Mouse (Mus musculus): ENCODE data around the gene Inpp5b.

Gene Inpp5b

DNA sequence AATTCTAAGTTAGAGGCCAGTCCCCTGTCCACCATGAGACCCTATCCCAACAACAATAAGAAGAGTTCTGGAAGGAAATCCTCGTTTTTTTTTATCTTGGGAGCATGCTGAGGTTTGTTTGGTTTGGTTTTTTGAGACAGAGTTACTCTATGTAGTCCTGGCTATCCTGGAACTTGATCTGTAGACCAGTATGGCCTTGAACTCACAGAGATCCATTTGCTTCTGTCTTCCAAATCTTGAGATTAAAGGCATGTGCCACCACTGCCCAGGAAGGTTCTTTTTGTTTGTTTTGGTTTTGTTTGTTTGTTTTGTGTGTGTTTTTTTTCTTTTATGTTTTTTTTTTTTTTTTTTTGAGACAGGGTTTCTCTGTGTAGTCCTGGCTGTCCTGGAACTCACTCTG lies 19.6 kb downstream of the Inpp5b start:
- no peak for DNase-seq (ENCODE audit: extremely low read depth, insufficient read length, low spot score)

DNA sequence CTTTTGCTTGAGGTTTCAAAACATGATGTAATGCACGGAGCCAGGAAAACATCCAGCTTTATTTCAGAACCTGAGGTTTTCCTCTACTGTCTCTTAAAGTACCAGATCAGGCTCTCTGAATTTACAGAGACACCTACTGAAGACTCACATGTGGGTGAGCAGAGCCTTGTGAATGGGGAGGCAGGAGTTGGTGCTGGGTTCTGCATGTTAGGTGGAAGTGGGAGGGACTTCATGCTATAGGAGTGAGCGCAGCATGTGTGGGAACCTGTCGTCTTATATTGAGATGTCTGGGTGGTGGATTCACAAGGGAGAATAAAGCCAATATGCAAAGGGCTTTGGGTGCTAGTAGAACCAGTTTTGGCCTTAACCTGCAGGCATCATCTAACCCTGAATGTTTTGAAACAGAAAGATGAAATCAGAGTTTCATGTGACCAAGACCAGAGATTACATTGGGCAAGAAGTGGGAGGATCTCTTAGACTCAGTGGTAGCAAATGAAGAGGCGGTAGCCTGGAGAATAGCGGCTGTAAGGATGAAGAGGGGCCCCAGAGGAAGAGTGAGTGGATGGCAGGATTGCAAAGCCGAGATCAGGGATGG lies 21.3 kb downstream of the Inpp5b start:
- DNase-seq (ENCODE audit: extremely low read depth, insufficient read length, low spot score), result no peak

DNA sequence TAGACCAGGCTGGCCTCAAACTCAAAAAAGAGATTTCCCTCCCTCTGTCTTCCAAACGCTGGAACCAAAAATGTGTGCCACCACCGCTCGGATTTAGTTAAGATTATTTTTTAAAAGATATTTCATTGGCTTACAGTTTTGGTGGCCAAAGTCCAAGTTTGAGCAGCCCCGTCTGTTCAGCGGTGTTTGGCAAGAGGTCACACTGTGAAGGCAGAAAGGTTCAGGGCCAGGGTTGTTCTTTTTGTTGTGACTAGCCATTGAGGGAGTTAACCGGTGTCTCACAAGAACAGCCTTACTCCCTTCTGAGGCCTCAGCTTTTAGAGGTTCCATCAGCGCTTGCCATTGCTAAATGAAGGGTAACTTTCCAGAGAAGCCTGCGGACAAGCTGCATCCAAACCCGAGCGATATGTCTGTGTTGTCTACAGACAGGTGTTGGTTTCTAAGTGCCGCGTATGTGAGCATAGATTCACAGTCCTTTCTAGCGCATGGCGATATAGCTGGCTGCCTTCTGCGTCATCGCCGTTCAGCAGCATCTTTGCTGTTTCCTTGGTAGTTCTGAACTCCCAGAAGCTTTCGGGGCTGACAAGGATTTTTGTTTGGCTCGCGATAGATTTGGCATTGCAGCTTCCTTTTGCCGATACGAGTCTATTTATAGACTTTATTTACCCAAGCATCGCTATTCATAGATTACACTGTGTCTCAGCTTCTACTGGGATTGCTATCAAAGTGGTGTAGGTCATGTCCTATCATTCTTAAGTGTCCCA lies 24.3 kb downstream of the Inpp5b start:
- no peak for DNase-seq (ENCODE audit: extremely low read depth, insufficient read length, low spot score)

DNA sequence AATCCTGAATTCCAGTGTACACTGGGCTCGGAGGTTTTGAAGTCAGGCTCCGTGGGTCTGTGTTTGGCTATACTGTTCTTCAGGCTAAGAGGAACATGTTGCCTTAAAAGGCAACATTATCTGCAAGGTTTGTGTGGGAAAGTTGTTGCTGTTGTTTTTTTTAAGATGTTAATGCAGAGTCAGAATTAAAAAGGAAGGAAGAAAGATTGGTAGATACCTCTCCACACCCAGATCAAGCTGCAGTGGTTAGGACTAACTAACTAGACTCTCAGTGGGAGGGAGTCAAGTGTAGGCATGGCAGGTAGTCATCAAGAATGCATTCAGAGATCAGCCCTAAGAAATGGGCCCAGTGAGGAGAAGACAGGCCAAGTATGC lies 24.9 kb downstream of the Inpp5b start:
- DNase-seq (ENCODE audit: extremely low read depth, insufficient read length, low spot score), result no peak

DNA sequence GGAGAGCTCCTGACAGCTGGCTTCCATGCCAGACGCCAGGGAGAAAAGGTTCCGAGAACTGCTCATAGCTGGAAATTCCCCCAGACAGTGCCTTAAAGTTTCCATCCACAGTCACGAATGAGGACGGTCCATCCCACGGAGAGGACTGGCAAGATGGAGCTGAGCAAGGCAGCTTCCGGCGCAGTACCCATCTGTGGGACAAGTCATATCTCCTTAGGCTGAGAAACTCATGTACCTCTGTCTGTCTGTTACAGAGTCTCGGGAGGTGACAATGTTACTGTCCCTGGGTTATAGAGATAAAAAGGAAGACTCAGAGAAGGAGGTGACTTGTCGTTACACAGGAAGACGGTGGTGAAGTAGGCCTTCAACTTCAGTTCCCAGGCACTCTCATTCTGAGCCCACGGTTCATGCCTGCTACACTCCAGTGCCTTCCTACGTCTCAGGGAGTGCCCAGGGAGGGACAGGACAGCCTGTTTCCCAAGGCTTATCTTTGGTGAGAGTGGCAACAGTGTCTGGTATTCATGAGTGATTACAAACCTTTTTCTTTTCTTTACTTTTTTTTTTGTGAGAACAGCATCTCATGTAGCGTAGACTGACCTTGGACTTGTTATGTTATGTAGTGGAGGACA lies 27.4 kb downstream of the Inpp5b start:
- DNase-seq (ENCODE audit: extremely low read depth, insufficient read length, low spot score), result no peak

DNA sequence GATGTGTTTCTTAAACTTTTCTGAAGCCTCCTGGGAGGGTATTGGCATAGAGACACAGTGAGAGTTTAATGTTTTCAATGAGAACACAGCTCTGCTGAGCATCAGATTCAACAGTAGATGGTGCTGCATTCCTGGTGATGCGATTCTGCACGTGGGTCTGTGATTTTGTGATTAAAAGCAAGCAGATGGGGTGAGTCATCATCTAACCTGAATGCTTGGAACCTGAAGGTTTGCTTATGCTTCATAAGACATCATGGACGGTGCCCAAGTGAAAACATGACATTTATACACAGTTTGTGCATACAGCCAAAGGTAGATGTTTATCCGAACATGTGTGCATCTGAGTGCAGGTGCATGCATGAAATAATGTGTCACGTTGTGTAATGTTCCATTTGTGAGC lies 29.0 kb downstream of the Inpp5b start:
- DNase-seq (ENCODE audit: extremely low read depth, insufficient read length, low spot score), result no peak

DNA sequence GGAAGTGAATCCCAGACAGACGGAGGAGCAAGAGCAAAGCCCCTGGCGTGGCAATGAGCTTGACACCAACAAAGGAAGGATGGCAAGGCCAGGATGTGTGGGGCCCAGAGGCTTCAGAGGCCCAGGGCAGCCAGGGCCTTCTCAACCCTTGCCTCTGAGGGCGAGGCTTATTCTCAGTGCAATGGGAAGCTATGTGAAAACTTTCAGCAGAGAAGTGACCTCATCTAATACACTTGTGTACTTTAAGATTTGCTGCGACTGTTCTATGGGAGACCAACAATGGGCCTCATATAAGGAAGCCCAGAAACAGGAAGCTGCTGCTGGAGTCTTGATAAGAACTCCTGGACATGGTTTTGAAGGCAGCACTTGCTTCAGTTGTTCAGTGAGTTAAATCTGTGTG lies 30.5 kb downstream of the Inpp5b start:
- no peak for DNase-seq (ENCODE audit: extremely low read depth, insufficient read length, low spot score)

DNA sequence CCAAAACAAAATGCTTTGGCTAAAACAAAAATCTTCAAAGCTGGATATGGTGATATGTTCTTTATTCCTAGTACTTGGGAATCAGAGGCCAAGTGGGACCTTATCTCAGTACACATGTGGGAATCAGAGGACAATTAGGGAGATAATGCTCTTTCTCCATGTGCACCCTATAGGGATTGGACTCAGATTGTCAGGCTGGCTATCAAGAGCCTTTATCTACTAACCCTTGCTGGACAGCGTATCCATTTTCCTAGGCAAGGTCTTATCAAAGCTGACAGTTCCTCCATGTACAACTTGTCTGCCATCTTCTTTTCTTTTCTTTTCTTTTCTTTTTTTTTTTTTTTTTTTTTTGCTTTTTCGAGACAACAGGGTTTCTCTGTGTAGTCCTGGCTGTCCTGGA lies 31.8 kb downstream of the Inpp5b start:
- DNase-seq (ENCODE audit: extremely low read depth, insufficient read length, low spot score), result no peak

DNA sequence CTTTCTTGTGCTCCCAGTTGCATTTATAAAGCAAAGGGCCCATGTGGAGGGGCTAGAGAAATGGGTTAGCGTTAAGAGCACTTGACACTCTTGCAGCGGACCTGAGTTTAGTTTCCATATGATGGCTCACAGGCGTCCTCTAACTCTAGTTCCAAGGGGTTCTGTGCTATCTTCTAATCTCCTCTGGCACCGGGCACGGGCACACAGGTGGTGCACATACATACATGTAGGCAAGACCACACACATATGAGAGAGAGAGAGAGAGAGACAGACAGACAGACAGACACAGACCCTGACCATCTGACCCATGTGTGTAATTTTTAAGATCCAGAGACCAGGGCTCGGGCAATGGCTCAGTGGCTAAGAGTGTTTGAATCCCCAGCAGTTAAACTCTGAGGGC lies 32.3 kb downstream of the Inpp5b start:
- DNase-seq (ENCODE audit: extremely low read depth, insufficient read length, low spot score), result no peak

DNA sequence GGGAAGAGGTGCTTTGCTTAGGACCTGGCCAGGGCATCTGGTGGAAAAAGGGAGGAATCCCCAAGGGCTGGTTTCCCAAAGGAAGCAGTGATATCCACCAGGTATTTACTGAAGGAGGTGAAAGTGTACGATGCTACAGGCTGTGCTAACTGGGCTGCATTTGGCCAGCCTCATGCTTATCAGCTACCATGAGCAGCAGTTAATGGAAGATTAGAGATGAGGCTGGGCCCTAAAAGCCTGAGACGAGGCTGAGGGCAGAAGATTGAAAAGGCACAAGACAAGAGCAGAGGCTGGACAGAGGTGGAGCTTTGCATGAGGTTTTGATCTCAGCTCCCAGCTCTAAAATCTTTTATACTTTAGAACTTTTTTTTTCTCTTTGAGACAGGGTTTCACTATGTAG lies 32.8 kb downstream of the Inpp5b start:
- DNase-seq (ENCODE audit: extremely low read depth, insufficient read length, low spot score), result no peak

DNA sequence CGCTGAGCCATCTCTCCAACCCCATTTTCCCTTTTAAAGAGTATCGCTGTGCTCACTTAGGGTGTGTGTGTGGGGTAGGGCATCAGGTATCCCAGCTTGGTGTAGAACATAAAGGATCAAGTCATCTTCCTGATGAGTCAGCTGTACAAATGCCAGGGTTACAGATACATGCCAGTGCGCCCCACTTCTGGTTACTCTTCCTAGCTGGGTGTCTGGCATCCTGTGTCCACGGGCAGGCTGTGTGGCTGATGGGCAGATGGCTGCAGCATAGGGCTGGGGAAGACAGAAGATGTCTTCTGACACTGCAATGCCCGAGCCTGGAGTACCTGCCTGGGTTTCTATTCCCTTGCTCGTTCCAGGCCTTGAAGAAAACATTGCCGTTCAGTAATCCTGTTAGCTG lies 39.7 kb downstream of the Inpp5b start:
- no peak for DNase-seq (ENCODE audit: extremely low read depth, insufficient read length, low spot score)

DNA sequence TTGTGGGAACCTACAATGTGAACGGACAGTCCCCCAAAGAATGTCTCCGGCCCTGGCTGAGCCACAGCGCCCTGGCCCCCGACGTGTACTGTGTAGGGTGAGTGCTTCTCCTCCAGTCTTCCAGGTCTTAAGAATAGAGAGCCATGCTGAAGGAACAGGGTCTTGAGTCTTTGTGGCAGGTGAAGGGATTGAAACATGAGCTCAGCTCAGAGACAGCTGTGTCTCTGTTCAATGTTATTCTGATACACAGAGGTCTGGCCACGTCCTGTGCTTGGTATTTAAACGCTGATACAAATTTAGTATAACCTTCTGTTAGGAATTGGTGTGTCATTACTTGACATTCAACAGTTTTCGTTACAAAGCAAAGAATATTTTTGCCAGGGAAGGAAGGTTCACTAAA lies 40.7 kb downstream of the Inpp5b start:
- no peak for DNase-seq (ENCODE audit: extremely low read depth, insufficient read length, low spot score)

DNA sequence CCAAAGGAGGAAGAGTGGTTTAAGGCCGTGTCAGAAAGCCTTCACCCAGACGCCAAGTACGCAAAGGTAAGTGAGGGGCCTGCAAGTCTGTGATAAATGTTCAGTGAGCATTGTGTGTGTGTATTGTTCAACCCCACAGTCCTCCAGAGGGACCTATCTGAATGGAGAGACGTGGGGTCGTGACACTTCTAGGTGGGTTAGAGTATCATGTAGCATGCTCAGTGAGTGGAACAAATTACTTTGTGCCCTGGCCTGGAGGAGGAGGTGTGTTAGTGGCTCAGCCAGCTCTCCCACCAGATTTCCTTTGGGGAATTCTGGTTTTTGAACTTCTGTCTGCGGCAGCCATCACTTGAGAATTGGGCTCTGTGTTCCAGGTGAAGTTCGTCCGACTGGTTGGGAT lies 42.3 kb downstream of the Inpp5b start:
- no peak for DNase-seq (ENCODE audit: extremely low read depth, insufficient read length, low spot score)

DNA sequence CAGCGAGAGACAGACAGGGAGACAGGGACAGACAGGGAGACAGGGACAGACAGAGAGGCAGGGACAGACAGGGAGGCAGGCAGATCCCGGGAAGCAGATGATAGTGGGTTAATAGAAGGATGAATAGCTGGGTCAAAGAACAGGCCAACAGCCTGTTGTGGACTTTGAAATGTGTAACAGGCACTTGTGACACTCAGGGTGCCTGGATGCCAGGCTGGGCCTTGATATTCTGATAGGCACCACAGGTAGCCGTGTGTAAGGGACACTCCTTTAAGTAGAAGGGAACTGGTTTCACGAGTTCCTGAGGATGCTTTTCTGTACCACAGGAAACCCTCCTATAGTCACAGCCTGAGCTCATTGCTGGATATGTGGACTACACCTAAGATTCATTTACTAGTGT lies 48.4 kb downstream of the Inpp5b start:
- no peak for DNase-seq (ENCODE audit: extremely low read depth, insufficient read length, low spot score)

DNA sequence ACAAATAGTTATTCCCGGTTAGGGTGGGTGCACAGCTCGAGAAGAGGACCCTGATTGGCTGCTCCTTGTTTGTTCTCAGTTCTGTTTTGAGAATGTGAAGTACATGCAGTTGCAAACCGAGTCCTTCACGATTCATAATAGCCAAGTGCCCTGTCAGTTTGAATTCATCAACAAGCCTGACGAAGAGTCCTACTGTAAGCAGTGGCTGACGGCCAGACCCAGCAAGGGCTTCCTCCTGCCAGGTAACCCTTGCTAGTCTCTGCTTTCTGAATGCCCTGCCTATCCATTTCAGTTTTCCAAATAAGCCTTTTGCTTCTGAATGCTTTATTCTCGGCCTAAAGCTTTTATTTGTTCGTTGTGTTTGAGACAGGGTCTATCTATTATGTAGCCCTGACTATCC lies 50.5 kb downstream of the Inpp5b start:
- DNase-seq (ENCODE audit: extremely low read depth, insufficient read length, low spot score), result no peak

DNA sequence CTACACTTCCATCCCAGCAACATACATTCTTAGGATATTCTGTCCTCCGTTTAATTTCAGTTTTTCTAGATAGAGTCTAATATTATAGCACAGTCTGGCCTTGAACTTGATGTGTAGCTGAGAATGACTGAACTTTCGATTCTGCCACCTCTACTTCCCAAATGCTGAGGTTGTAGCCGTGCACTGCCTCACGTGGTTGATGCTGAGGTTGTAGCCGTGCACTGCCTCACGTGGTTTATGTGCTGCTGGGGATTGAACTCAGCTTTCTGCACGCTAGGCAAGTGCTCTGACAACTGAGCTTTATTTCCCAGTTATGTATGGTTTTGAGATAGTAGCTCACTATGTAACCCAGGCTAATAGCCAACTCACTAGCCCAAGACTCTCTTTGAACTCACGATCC lies 54.5 kb downstream of the Inpp5b start:
- DNase-seq (ENCODE audit: extremely low read depth, insufficient read length, low spot score), result no peak

DNA sequence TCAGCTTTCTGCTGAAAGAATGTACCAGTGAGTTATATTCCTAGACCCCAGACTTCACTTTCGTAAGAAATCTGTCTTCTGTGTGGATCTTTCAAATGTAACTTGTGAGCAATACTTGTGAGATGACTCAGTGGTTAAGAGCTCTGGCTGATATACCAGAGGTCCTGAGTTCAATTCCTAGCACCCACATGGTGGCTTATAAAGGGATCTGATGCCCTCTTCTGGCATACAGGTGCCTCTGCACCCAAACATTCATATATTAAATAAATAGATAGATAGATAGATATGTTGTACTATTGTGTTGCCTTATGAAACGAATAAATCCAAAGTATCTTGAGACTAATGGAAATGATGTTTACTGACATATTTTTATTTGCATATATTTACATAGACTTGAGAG lies 55.3 kb downstream of the Inpp5b start:
- DNase-seq (ENCODE audit: extremely low read depth, insufficient read length, low spot score), result no peak

DNA sequence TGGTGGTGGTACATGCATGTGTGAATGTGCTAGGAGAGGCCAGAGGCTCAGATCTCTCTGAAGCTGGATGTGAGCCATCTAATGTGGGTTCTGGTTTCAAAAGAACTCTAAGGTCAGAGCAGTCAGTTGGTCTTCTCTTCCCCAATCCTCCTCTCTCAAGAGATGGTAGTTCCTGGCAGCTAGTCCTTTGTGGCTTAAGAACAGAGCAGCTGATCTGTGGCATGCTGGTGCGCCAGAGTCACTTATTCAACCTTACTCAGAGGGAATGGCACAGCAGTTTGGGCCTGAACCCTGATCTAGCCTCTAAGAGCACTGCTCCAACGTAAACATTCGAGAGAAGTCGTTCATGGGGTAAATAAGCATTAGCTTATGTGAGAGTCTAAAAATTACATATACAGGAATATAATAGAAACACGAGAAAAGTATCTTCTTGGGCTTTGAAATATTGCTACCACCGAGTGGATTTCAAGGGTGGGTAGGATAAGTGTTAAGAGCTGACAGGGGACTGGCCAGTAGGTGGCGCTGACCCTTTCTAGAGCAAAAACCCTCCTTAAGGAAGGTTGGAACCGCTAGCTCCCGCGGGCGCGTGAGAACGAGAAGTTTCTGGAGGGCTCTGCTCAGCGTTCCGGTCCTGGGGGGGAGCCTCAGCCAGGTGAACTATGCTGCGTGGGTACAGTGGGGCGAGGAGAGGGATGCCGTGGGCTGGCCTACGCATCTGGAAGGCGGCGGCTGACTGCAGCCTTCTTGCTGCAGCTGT lies 60.1 kb downstream of the Inpp5b start, which contains the start of gene Mtf1:
Gene Mtf1 (plus strand): TSS at position 553 of the 757 bp plus-strand sequence.
- no peak for DNase-seq (ENCODE audit: extremely low read depth, insufficient read length, low spot score)

DNA sequence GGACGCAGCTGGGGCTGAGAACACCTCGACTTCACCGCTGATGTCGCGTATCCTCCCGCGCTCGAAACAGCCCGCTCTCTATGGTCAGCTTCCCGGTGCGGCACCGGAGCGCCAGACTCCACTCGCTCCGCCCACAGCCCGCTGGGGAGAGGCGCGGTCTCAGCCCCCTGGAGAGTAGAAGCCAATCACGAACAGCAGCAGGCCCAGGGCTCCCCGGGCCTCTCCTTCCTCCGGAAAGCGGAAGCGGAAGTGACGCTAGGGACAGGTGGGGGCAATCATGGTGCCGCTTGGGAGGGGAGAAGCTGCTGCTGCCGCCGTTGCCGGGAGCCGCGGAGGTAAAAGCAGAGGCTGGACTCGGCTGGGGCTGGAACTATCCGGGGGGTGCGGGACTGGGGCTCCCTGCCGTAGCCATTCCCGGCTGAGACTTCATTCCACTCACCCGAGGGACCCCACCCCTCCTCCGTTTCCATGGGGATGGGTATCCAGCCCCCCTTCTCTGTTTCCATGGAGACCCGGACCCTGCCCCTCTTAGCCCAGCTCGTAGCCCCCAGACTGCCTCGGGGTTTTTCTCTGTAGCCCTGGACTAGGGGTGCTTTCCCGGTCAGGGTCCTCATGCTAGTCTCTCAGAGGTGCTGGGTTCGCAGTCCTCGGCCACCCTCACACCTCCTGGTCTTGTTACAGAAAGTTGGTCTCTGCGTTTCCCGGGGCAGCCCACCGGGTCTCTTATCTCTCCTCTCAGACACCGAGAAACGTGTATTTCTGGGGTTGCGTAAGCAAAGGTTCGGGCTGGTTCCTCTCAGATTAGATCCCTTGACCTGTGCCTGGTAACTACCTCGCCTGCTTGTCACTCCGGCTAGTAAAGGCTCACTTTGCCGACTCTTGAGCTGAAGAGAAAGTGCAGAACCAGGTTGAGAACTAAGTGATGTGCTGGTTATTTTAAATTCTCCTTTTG lies 60.9 kb downstream of the Inpp5b start:
- peak; percentile 90 for DNase-seq (ENCODE audit: extremely low read depth, insufficient read length, low spot score)

DNA sequence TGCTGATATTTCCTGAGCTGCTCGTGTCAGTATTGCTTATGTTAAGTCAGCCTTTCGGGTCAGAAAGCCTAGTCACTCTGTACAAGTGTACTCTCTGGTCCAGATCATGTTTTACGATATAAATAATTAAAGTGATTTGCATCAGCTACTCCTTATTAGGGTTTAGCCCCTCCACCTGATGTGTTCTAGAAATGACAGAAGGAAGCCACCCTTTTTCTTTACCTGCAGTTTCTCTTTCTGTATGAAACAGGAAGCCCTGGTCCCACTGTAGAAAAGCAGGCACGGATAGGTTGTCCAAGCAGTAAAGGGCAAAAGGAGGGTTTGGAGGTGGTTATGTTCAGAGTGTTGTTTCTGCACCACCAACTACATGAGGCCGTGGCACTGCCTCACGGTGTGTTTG lies 61.8 kb downstream of the Inpp5b start:
- DNase-seq (ENCODE audit: extremely low read depth, insufficient read length, low spot score), result no peak

Data from 3134 (cell line).